Mouse (Mus musculus) splenic B cell, adult 2 months (primary cell): ENCODE results near the gene Bscl2.
A peak's percentile ranks its signal among the peaks of the same experiment; 100 is the strongest.

Experiments
- DNase-seq: peaks from one replicate; pipeline ENCODE4 v3.0.0-alpha.2; 2011; ENCODE audit warnings: low read depth, low spot score
- H3K27me3 ChIP-seq: 2 replicates; pipeline ENCODE4 v1.6.1; 2012; ENCODE audit warnings: mild to moderate bottlenecking, low read length, moderate library complexity, mixed read lengths; ENCODE audit not compliant: control insufficient read depth, poor library complexity, insufficient read depth, severe bottlenecking
- H3K36me3 ChIP-seq: 2 replicates; pipeline ENCODE4 v1.6.1; 2012; ENCODE audit warnings: mild to moderate bottlenecking, low read length, moderate library complexity, mixed read lengths; ENCODE audit not compliant: control insufficient read depth, poor library complexity, insufficient read depth, severe bottlenecking

The Bscl2 gene

GRCm38 (mm10) chr19:8871267-8872186 lies 34.3 kb downstream of the Bscl2 start, which contains the start of gene Ubxn1:
Gene Ubxn1, plus strand, starts transcription at chr19:8871496.
- no peaks in the 10 kb centered on the region for H3K27me3 ChIP-seq
- H3K36me3 ChIP-seq = peaks cover 6% of the 10 kb centered on the region
- DNase-seq = peak; percentile 94

DNA sequence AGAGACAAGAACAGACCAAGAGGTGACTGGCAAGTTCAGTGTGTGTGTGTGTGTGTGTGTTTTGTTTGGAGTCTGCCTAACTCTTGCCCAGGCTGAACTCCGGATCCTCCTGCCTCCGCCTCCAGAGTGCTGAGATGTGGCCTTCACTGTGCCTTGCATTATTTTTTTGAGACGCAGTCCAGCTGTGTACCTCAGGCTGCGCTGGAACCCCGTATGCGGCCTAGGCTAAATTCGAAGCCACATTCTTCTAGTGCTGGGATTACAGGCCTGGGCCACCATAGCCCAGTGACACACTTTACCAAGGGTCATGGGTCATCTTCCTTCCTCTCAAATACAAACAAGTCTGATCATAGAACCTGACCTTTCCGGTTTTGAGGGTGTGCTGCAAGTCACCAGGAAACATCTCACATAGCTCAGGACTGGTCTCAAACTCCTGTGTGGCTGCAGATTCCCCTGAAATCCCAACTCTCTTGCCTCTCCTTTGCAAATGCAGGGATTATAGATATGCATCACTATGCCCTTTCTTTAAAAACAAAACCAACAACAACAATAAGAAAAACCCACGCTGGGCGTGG lies 35.1 kb downstream of the Bscl2 start:
- no peak for DNase-seq
- H3K36me3 ChIP-seq = peaks cover 6% of the 10 kb centered on the region
- no peaks in the 10 kb centered on the region for H3K27me3 ChIP-seq

DNA sequence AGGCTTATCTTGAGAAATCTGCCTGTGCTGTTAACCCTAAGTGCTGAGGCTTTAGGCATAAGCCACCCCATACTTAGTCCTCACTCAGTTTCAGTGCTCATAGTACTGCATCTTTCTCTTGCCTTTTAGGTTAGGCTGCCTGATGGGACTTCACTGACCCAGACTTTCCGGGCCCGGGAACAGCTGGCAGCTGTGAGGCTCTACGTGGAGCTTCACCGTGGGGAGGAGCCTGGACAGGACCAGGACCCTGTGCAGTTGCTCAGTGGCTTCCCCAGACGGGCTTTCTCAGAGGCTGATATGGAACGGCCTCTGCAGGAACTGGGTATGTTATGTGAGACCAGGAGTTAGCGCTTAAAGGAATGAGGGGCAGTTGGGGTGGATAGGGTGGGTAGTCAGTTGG lies 37.8 kb downstream of the Bscl2 start:
- DNase-seq = no peak
- H3K36me3 ChIP-seq = peaks cover 4% of the 10 kb centered on the region

DNA sequence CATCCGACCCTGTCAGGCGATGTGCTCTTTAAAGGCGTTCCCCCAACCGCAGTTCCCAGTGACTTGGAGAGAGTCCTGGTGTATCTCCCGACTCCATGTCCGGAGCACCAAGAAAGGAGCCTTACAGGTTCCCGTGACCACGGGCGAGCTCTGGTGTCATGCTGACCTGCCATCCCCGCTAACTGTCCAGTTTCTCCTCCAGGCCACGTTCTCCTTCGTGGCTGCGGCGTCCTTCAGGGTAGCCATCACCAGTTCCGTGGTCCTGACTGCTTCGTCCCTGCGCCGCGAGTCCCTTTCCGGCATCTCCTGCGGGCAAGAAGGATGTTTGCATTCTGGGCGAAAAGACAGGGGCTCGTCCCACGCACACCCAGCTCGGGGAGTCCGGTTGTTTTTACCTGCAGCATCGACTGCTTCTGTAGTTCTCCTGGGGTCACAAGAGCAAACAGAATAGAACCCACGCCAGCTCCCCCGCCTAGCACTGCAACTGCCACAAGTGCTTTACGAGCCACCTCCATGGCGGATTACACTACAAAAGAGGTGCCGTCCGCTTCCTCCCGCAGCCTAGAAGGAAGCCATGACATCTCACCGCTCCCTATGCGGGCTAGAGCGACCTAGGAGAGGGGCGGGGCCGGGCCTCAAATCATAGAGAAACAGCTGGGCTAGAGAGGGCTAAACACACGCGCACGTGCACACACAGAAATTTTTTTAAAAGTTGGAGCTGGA lies 43.2 kb downstream of the Bscl2 start, which contains the start of gene Uqcc3:
Gene Uqcc3, minus strand, starts transcription at position 613 of the 723 bp plus-strand sequence.
- peak; percentile 90 for DNase-seq
- Histone ChIP-seq H3K27me3 (no peaks in the 10 kb centered on the region), H3K36me3 (peaks cover 1% of the 10 kb centered on the region)

More for the DNA sequence above, 37.8 kb downstream of the Bscl2 start:
- no peaks in the 10 kb centered on the region for H3K27me3 ChIP-seq

DNA sequence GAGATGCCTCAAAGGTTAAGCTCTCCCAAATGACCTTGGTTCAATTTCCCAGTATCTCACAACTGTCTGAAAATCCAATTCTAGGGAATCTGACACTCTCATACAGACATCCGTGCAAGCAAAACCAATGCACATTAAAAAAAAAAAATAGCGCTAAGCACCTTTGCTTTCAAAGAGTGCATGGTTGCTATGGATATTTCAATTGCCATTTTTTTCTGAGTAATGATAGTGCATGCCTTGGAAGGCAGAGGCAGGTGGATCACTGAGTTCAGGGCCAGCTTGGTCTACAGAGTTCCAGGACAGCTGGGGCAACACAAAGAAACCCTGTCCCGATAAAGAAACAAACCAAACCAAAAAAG lies 43.7 kb downstream of the Bscl2 start:
- no peaks in the 10 kb centered on the region; the same call in 1 of the 2 replicates for H3K36me3 ChIP-seq
- no peak for DNase-seq

DNA sequence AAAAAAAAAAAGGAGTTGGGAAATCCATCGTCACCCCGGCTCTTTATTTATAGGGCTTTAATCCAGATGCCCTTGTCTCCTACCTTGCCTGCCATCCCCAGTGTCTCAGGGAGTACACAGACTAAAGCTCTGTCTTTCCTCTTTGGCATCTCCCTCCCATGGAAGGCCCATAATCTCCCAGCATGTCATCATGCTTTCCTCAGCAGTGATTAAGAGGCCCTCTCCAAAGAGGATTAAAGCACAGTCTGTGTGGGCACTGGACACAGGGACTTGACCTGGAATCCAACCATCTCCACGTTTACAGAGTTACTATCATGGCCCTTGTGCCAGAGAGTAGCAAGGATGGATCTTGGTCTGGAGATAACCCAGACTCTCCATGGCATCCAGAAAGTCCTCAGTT lies 46.3 kb downstream of the Bscl2 start, which contains the start of the genes Lbhd1 and Gm49403:
Gene Lbhd1, plus strand, starts transcription at position 117 of the 400 bp plus-strand sequence.
Gene Gm49403, plus strand, starts transcription at position 315 of the 400 bp plus-strand sequence.
- no peaks in the 10 kb centered on the region for H3K36me3 ChIP-seq
- DNase-seq = no peak
- no peaks in the 10 kb centered on the region for H3K27me3 ChIP-seq

More for the DNA sequence above, 43.7 kb downstream of the Bscl2 start:
- no peaks in the 10 kb centered on the region for H3K27me3 ChIP-seq

DNA sequence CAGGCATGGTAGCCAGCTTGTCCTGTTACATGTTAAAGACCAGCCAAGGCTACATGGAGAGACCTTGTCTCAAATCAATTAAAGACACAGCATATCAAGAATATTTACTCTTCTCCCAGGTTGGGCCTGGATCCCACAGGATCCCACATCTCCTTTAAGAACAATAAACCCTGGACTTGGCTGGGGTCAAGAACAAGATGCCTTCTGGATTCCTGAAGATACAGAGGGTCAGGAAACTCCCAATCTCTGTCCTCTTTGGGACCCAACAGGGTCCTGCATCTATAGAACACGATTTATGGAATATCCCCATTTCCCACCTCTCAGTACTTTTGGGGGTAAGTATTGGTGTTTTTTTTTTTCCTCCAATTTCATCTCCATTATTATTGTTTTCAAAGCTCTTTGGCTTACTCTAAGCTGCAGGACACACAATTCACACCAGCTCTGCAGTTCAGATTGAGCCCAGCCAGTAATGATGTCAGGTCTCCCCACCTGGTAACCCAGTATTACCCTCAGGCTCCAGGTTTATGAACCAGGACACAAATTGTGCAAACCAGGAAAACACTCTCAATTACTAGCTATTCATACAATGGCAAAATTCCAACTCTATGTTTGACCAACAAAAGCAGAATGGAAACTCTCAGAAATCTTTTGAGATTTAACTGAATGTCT lies 49.8 kb downstream of the Bscl2 start:
- Histone ChIP-seq H3K27me3 (no peaks in the 10 kb centered on the region), H3K36me3 (0 out of 2 replicates have a peak, but pooled peaks cover 2% of the 10 kb centered on the region)
- DNase-seq = no peak

- Histone ChIP-seq H3K36me3 (0 out of 2 replicates have a peak, but pooled peaks cover 2% of the 10 kb centered on the region), H3K27me3 (no peaks in the 10 kb centered on the region)
- no peak for DNase-seq
Observed at GRCm38 (mm10) chr19:8887585-8888463, 50.6 kb downstream of the Bscl2 start.

DNA sequence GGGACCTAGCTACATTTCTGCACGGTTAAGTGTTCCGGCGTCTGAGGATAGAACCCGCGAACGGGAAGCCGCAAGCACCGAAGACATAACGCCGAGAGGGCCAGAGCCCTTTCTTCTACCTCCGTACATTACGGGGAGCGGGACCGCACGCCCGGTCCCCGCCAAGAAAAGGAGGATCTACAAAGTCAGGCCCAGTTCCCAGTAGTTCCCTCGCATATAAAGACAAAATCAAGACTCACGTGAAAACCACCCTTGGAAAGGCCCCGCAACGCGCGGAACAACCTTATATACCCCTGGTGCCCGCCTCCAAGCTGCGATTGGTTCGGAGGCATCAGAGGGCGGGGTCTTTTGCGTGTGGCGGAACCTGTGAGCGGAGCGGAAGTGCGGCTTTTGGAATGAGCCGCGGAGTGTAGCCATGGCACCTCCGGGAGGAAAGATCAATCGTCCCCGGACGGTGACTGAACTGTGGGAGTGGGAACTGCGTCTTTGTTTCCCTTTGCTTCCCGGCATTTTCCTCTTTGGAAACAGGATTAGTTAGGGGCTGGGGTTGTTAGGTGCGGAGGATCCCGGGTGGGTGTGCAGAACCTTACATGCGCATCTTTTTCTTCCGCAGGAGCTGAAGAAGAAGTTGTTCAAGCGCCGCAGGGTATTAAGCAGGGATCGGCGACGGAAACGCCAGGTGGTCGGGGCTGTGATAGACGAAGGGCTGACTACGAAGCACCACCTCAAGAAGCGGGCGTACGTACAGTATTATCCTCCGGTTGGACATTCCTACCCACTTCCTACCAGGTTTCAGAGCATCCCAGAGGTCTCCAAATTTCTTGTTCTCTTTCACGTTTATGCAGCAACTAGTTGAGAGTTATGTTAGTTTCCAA lies 51.5 kb downstream of the Bscl2 start, which contains the start of the genes 1810009A15Rik and Gm49416:
Gene 1810009A15Rik, plus strand, starts transcription at position 343 of the 875 bp plus-strand sequence.
Gene Gm49416, plus strand, starts transcription at position 416 of the 875 bp plus-strand sequence.
- Histone ChIP-seq H3K36me3 (0 out of 2 replicates have a peak, but pooled peaks cover 2% of the 10 kb centered on the region), H3K27me3 (no peaks in the 10 kb centered on the region)
- DNase-seq = peak; percentile 96

- Histone ChIP-seq H3K36me3 (peaks cover 2% of the 10 kb centered on the region; the same call in 1 of the 2 replicates), H3K27me3 (no peaks in the 10 kb centered on the region)
- DNase-seq = peak; percentile 89
Observed at GRCm38 (mm10) chr19:8892829-8893766, 55.8 kb downstream of the Bscl2 start, which contains the start of gene Ints5. Gene Ints5, plus strand, starts transcription at chr19:8893005.

GRCm38 (mm10) chr19:8895397-8895960 lies 58.2 kb downstream of the Bscl2 start:
- no peaks in the 10 kb centered on the region; the same call in 1 of the 2 replicates for H3K36me3 ChIP-seq
- DNase-seq = no peak
- no peaks in the 10 kb centered on the region for H3K27me3 ChIP-seq
